Mouse (Mus musculus) kidney, adult 11 months (tissue): ENCODE results near the gene Dner.
A peak's percentile ranks its signal among the peaks of the same experiment; 100 is the strongest.

Experiments used
- DNase-seq: peaks from one replicate; pipeline ENCODE4 v3.0.0; 2022

Gene Dner

GRCm38 (mm10) chr1:84628244-84628643 is 67.8 kb downstream of the Dner start:
- no peak for DNase-seq

DNA sequence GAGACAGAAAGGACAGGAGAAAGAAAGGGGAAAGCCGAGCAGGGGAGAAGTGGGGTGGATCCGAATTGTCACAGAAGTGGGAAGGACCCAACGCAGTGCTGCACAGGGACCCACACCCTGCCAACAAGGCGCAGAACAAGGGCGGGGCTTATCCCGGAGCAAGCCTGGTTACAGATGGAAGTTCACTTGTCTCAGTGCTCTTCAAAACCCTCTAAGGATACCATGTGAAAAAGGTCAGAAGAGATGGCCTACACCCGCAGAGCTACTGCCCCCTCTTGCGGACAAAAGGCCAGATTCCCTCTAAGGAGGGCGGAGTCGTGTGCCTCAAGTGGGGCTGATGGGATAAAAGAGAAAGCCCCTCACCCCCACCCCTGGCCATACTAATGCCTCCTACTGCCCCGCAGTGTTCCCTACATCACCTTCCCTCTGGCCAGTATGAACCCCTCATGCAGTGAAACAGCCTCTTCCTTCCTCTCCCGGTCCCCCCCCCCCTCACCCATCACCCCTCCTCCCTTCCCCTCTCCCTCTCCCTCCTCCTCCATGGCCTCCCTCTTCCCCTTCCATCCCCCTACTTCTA is 73.0 kb downstream of the Dner start:
- DNase-seq = no peak

- no peak for DNase-seq
Measured at GRCm38 (mm10) chr1:84621308-84621707, 74.7 kb downstream of the Dner start.

- DNase-seq = no peak
Measured at GRCm38 (mm10) chr1:84619131-84619760, 76.8 kb downstream of the Dner start.

DNA sequence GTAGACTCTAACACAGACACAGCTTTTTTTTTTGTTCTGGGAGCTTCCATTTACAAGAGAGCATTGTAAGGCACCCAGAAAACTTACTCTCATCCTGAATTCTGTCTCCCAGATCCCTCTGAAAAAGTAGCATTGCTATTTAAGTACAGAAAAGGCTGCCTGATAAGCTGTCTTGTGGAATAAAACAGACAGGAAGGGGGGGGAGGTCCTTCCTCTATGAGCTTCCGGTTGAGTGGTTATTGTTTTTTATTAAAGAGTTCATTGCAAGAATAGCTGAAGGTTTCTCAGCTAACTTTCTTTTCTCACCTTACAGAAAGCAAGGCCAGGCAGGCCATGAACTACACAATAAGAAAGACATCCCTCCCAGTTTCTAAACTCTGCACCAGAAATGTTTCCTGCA is 77.9 kb downstream of the Dner start:
- DNase-seq = no peak

DNA sequence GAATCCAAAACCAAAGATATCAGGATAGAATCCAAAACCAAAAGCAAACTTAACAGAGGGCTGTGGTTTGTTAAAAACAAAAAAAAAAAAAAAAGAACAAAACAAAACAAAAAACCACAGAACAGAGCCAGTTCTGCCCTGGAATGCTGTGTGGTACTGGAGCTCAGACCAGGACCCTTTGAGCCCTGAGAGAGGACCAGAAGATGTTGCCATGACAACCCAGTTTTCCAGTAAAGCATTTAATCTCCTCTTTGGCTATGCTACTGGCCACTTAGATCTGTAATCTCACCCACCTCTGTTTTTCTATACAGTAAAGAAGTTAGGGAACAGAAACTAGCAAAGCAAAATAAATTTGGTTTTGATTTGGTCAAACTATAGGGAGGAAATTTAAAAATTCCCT is 79.9 kb downstream of the Dner start:
- DNase-seq = no peak

DNA sequence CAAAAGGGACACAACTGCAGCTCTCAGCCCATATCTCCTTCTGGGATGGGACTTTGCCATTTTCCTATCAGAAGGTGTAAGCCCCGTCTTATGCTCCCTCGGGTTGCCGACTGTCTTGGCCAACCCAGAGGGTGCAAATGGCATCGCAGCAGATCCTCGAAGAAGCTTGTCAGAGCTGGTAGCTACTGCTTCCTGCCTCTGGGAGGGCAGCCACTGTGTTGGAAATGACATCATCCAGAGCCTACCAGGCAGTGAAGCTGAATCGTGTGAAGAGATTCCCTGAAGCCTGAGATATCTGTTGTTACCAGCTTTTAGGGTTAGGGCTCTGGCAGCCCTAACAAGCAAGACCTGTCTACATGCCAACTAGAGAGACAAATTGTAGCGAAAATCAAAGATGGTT is 81.4 kb downstream of the Dner start:
- DNase-seq = no peak

DNA sequence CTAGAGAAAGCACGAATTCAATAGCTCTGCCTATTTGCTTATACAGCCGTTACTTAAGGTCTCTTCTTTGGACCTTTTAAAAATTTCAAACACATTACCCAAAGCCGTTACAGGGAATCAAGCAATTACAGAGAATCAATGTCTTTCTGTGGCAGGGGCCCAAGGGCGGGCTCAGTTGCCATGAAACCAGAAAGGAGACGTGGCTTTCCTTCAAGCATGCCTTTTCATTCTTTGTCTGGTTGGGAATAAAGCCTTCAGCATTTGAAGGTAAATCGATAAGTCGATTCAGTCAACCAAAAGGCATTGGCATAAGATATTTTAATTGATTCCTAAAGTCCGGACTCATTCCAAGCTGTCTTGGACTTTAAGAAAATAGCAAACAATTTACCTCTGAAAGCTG is 82.9 kb downstream of the Dner start:
- DNase-seq = no peak

DNA sequence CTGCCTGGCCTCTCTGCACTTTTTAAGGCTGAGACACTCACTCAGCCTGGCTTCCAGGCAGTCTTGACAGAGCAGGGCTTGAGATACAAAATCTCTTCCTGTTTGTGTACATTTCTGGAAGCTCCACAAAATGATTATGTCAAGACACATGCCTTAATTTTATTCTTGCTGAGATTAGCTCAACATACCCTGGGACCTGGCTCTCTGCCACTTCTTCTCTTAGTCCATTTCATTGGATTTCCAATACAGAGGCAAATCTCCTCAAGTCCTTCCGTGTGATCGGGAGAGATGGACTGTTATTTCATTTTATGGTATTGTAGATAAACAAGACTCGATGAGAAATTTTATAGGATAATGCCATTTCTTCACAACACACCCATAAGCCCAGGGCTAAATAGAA is 84.7 kb downstream of the Dner start:
- DNase-seq = no peak

- DNase-seq = no peak
Measured at GRCm38 (mm10) chr1:84599025-84599424, 97.0 kb downstream of the Dner start.

DNA sequence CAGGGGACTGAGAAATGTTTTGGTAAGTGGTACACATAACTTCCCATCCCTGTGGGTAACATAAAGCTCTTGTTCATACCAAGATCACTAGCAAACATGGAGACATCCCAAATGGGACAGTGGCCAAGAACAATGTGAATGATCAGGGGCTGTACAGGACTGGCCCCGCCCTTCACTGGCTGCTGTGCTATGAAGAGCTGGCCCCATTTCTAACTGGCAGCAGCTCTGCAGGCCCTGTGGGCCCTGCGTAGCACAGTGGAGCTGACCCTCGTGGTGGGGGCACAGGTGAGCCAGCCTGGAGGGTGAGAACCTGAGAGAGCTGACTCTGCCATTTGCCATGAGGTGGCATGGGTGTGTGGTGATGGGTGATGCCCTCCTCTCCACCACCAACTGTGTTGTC is 100.0 kb downstream of the Dner start:
- no peak for DNase-seq

- DNase-seq = no peak
Measured at GRCm38 (mm10) chr1:84592394-84592793, 103.6 kb downstream of the Dner start.

GRCm38 (mm10) chr1:84590534-84590933 is 105.5 kb downstream of the Dner start:
- no peak for DNase-seq

- no peak for DNase-seq
Measured at GRCm38 (mm10) chr1:84585434-84585833, 110.6 kb downstream of the Dner start.

- peak; percentile 21 for DNase-seq
Measured at GRCm38 (mm10) chr1:84581812-84582211, 114.2 kb downstream of the Dner start.

- no peak for DNase-seq
Measured at GRCm38 (mm10) chr1:84561841-84562240, 134.2 kb downstream of the Dner start.

DNA sequence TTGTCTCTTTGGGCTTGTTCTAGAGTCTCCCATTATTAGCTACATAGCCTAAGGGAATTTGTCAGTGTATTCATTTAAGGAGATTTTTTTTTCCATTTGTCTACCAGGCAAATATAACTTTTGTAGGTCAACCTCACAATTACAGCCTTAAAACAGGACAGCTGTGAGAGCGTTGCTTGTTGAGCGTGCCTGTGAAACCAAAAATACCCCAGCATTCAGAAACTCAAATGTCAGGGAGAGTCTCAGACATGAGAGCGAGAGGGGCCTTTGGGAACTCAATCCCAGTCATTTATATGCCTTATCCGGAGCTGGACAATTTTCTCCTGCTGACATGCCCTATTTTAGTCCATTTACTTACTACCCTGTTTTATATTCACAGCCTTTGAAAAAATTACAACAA is 134.6 kb downstream of the Dner start:
- DNase-seq = no peak

DNA sequence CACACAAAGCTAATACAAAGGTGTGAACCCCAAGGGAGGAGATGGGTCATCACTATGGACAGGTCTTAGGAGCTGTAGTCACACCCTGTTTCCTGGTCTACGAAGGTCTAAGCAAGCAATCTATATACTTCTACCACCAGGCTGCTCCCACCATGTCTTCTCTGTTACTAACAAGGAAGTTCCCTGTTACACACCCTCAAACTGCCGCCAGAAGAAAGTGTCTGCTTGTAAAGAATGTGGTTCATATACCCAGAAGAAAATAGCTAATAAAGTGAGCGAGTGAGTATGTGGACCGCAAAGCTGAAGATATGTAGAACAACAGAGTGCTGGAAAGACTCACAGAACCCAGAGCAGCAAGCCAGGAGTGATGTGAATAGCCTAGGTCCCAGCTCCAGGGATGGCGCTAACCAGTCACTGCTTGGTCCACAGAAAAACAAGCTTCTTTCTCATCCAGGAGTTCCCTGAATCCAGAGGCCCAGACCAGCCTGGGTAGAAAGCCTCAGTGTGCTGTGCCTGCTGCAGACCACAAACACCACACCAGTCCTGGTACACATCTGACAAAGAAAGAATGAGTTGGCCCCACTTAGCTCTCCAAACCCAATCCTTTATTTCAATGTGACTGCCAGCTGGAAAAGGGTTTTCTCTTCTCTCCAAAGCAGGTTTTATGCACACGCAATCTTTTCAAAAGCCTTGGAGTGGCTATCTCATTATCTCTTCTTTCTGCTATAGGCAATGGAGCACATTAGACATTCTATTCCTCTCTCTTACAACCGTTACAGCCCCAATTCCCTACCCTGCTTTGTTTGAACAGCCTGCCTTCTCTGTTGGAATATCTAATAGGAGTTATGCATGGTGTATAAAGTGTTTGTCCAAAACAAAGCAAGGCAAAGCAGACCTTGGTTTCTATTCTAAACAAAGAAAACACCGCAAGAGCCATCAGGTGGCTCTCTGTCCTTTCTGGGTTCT is 139.2 kb downstream of the Dner start:
- DNase-seq = no peak

- DNase-seq = no peak
Measured at GRCm38 (mm10) chr1:84552005-84552404, 144.0 kb downstream of the Dner start.

DNA sequence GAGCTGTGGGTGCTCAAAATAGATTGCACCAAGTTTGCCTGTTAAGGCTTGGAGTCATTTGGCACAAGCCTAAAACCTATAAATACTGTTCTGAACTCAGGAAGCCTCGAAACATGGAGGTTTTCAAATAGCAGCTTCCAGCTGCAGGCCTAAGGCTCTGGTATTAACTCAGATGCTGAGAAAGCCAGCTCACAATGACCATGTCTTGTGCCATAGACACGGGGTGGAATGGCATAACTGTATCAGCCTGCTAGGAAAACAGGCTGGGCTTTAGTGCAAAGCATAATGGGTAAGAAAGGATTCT is 146.0 kb downstream of the Dner start:
- no peak for DNase-seq

DNA sequence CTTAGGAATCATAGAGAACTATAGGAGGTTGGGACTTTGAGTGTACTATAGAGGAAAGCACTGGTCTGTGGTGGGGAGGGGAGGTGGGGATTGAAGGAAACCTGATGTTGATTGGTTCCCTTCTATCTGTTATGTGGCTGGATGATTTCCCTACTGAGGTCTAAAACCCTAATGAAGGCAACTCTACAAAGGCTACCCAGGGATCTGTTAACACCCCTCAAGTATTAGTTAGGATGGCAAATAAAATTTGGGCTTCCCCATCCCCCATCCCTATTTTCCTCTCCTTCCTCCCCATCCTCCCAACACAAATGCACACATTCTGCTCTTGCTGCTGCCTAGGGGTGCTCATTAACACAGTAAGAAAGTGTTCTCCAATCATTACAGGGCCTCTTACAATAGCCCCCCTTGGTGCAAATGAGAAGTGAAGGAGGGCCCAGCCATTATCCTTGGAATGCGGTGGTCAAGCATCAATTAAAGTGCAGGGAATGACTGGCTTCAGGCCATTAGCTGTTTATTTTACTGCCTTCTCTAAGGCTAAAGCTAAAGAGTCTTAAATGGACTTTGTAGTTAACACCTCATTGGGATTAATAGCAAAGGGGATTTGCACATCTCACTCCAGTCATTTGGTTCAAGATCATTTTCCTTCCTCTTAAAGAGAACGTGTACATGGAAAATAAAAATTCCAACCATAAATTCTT is 146.5 kb downstream of the Dner start:
- no peak for DNase-seq

- DNase-seq = no peak
Measured at GRCm38 (mm10) chr1:84536069-84536468, 160.0 kb downstream of the Dner start.

DNA sequence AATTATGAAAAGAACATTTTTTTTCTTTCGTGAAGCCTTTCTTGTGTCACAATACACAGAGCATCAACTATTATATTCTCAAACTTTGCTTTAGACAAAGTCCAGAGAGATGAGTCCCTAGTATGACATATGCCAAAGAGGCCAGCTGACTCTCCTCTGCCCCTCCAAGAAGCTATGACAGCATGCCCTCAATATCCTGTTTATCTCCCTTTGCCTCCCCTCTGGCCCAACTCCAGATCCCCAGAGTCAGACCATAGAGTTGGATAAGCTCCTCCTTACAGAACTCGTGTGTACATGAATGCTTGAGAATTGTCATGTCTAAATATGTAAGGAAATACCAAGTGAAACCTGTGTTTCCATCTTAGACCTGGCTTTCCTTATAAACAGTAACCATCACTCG is 170.5 kb downstream of the Dner start:
- DNase-seq = no peak

- no peak for DNase-seq
Measured at GRCm38 (mm10) chr1:84524413-84524812, 171.6 kb downstream of the Dner start.
